Mouse (Mus musculus): ENCODE measurements around the gene Cish.

Gene Cish

GRCm38 (mm10) chr9:107296501-107296965 lies 707 bp downstream of the Cish start:
- in situ Hi-C loops (cut with MboI, MseI) = loop anchor here (5.0 to 25.0 kb wide), 2 partner anchors 36 to 1134 kb away; partner anchors contain the start of genes Glyctk and Wdr82

GRCm38 (mm10) chr9:107297059-107297458 lies 1.2 kb downstream of the Cish start:
- in situ Hi-C loops (cut with MboI, MseI) = loop anchor here (5.0 to 25.0 kb wide), 2 partner anchors 35 to 1135 kb away; partner anchors contain the start of genes Glyctk and Wdr82

GRCm38 (mm10) chr9:107297658-107298057 lies 1.8 kb downstream of the Cish start:
- in situ Hi-C loops (cut with MboI, MseI) = loop anchor here (5.0 to 25.0 kb wide), 2 partner anchors 35 to 1135 kb away; partner anchors contain the start of genes Glyctk and Wdr82

- in situ Hi-C loops (cut with MboI, MseI) = loop anchor here (5.0 to 25.0 kb wide), 2 partner anchors 34 to 1136 kb away; partner anchors contain the start of genes Glyctk and Wdr82
Observed at GRCm38 (mm10) chr9:107298059-107298780, 2.4 kb downstream of the Cish start.

- in situ Hi-C loops (cut with MboI, MseI) = loop anchor here (5.0 to 25.0 kb wide), 2 partner anchors 33 to 1137 kb away; partner anchors contain the start of genes Glyctk and Wdr82
Observed at GRCm38 (mm10) chr9:107298876-107299275, 3.0 kb downstream of the Cish start.

- in situ Hi-C loops (cut with MboI, MseI) = loop anchor here (5.0 to 25.0 kb wide), 4 partner anchors 33 to 1755 kb away; partner anchors contain the start of genes Glyctk, Rhoa, Tcta and Trex1
Observed at GRCm38 (mm10) chr9:107299783-107300182, 4.0 kb downstream of the Cish start.

GRCm38 (mm10) chr9:107300224-107300973 lies 4.6 kb downstream of the Cish start:
- in situ Hi-C loops (cut with MboI, MseI) = loop anchor here (10.0 to 25.0 kb wide), 2 partner anchors 1012 to 1754 kb away; partner anchors contain the start of genes Rhoa, Tcta and Trex1

GRCm38 (mm10) chr9:107301554-107302331 lies 5.9 kb downstream of the Cish start:
- in situ Hi-C loops (cut with MboI, MseI) = loop anchor here (10.0 to 25.0 kb wide), 2 partner anchors 1011 to 1753 kb away; partner anchors contain the start of genes Rhoa, Tcta and Trex1

- in situ Hi-C loops (cut with MboI, MseI) = loop anchor here (10.0 to 25.0 kb wide), 2 partner anchors 1010 to 1752 kb away; partner anchors contain the start of genes Rhoa, Tcta and Trex1
Observed at GRCm38 (mm10) chr9:107302592-107302991, 6.8 kb downstream of the Cish start.

- in situ Hi-C loops (cut with MboI, MseI) = loop anchor here (10.0 to 25.0 kb wide), 2 partner anchors 1009 to 1752 kb away; partner anchors contain the start of genes Rhoa, Tcta and Trex1
Observed at GRCm38 (mm10) chr9:107303121-107303820, 7.4 kb downstream of the Cish start.

GRCm38 (mm10) chr9:107303900-107304299 lies 8.1 kb downstream of the Cish start:
- in situ Hi-C loops (cut with MboI, MseI) = loop anchor here (10.0 to 25.0 kb wide), 2 partner anchors 1008 to 1751 kb away; partner anchors contain the start of genes Rhoa, Tcta and Trex1

GRCm38 (mm10) chr9:107304383-107304782 lies 8.6 kb downstream of the Cish start:
- in situ Hi-C loops (cut with MboI, MseI) = loop anchor here (10.0 to 25.0 kb wide), 2 partner anchors 1008 to 1750 kb away; partner anchors contain the start of genes Rhoa, Tcta and Trex1

GRCm38 (mm10) chr9:107305012-107305411 lies 9.2 kb downstream of the Cish start:
- in situ Hi-C loops (cut with MboI, MseI) = loop anchor here (10.0 to 25.0 kb wide), 2 partner anchors 1007 to 1750 kb away; partner anchors contain the start of genes Rhoa, Tcta and Trex1

GRCm38 (mm10) chr9:107305601-107306542 lies 10.0 kb downstream of the Cish start:
- in situ Hi-C loops (cut with MboI, MseI) = loop anchor here (10.0 to 25.0 kb wide), 2 partner anchors 1006 to 1749 kb away; partner anchors contain the start of genes Rhoa, Tcta and Trex1

GRCm38 (mm10) chr9:107306673-107307072 lies 10.8 kb downstream of the Cish start:
- in situ Hi-C loops (cut with MboI, MseI) = loop anchor here (10.0 to 25.0 kb wide), 2 partner anchors 1006 to 1748 kb away; partner anchors contain the start of genes Rhoa, Tcta and Trex1

- in situ Hi-C loops (cut with MboI, MseI) = loop anchor here (10.0 to 25.0 kb wide), 2 partner anchors 1005 to 1748 kb away; partner anchors contain the start of genes Rhoa, Tcta and Trex1
Observed at GRCm38 (mm10) chr9:107307099-107307872, 11.5 kb downstream of the Cish start.

GRCm38 (mm10) chr9:107307886-107308285 lies 12.1 kb downstream of the Cish start:
- in situ Hi-C loops (cut with MboI, MseI) = loop anchor here (10.0 to 25.0 kb wide), 2 partner anchors 1004 to 1747 kb away; partner anchors contain the start of genes Rhoa, Tcta and Trex1
